Mouse (Mus musculus): ENCODE results near the gene Bbs1. TPM values are rescaled to one million over a fixed set of nuclear protein-coding genes. Genes with fewer than 3 reads are reported as not detected.

Gene Bbs1
- total and polyA plus RNA-seq, 2 experiments: 0.65 to 0.95 TPM

- Histone ChIP-seq H3K9ac (ENCODE audit: low read depth, low read length) (no peak overlapping the region), H3K27ac (replicated peaks; ENCODE audit: insufficient read depth, low read depth, low read length) (no peak overlapping the region), H3K4me1 (ENCODE audit: control insufficient read depth, insufficient read depth, low read length) (no peaks in the 10 kb centered on the region), H3K79me2 (ENCODE audit: control insufficient read depth, insufficient read depth, low read length) (no peaks in the 10 kb centered on the region), H3K4me3 (ENCODE audit: insufficient read depth, low read depth, low read length) (no peak overlapping the region), H3K27me3 (ENCODE audit: control insufficient read depth, insufficient read depth, low read length) (no peaks in the 10 kb centered on the region), H3K36me3 (ENCODE audit: control insufficient read depth, insufficient read depth, low read length) (no peaks in the 10 kb centered on the region)
- no peak for DNase-seq (ENCODE audit: extremely low read depth, low read depth, low spot score)
- TF ChIP-seq CTCF (IDR thresholded peaks at IDR 0.05; ENCODE audit: low read depth, low read length) (no peak), POLR2A (IDR thresholded peaks at IDR 0.05; ENCODE audit: extremely low read depth, insufficient read depth, low read length) (no peak)
- 86% methylated on average over 9 of the region's 9 CpGs for WGBS
Measured at GRCm38 (mm10) chr19:4898972-4899371, 7.5 kb downstream of the Bbs1 start.

GRCm38 (mm10) chr19:4896780-4897520, 9.5 kb downstream of the Bbs1 start:
- Histone ChIP-seq H3K79me2 (ENCODE audit: control insufficient read depth, insufficient read depth, low read length) (no peaks in the 10 kb centered on the region), H3K27me3 (ENCODE audit: control insufficient read depth, insufficient read depth, low read length) (no peaks in the 10 kb centered on the region), H3K9ac (ENCODE audit: low read depth, low read length) (no peak overlapping the region), H3K4me3 (ENCODE audit: insufficient read depth, low read depth, low read length) (no peak overlapping the region), H3K36me3 (ENCODE audit: control insufficient read depth, insufficient read depth, low read length) (no peaks in the 10 kb centered on the region), H3K4me1 (ENCODE audit: control insufficient read depth, insufficient read depth, low read length) (no peaks in the 10 kb centered on the region), H3K27ac (replicated peaks; ENCODE audit: insufficient read depth, low read depth, low read length) (no peak overlapping the region)
- TF ChIP-seq POLR2A (IDR thresholded peaks at IDR 0.05; ENCODE audit: extremely low read depth, insufficient read depth, low read length): no peak
- TF ChIP-seq CTCF (IDR thresholded peaks at IDR 0.05; ENCODE audit: low read depth, low read length): no peak
- 77% methylated on average over 21 of the region's 21 CpGs for WGBS
- DNase-seq (ENCODE audit: extremely low read depth, low read depth, low spot score): no peak

GRCm38 (mm10) chr19:4891798-4892197, 14.6 kb downstream of the Bbs1 start:
- TF ChIP-seq CTCF (IDR thresholded peaks at IDR 0.05; ENCODE audit: low read depth, low read length): no peak
- TF ChIP-seq POLR2A (IDR thresholded peaks at IDR 0.05; ENCODE audit: extremely low read depth, insufficient read depth, low read length): no peak
- Histone ChIP-seq H3K9ac (ENCODE audit: low read depth, low read length) (no peak overlapping the region), H3K27ac (replicated peaks; ENCODE audit: insufficient read depth, low read depth, low read length) (no peak overlapping the region), H3K4me1 (ENCODE audit: control insufficient read depth, insufficient read depth, low read length) (no peaks in the 10 kb centered on the region), H3K36me3 (ENCODE audit: control insufficient read depth, insufficient read depth, low read length) (no peaks in the 10 kb centered on the region), H3K79me2 (ENCODE audit: control insufficient read depth, insufficient read depth, low read length) (no peaks in the 10 kb centered on the region), H3K4me3 (ENCODE audit: insufficient read depth, low read depth, low read length) (no peak overlapping the region), H3K27me3 (ENCODE audit: control insufficient read depth, insufficient read depth, low read length) (no peaks in the 10 kb centered on the region)
- DNase-seq (ENCODE audit: extremely low read depth, low read depth, low spot score): no peak
- WGBS: 77% methylated on average over 3 of the region's 3 CpGs

GRCm38 (mm10) chr19:4889791-4890190, 16.6 kb downstream of the Bbs1 start:
- no peaks in the 10 kb centered on the region for H3K79me2 ChIP-seq (ENCODE audit: control insufficient read depth, insufficient read depth, low read length)
- H3K4me1 ChIP-seq (ENCODE audit: control insufficient read depth, insufficient read depth, low read length): no peaks in the 10 kb centered on the region
- no peak overlapping the region for H3K4me3 ChIP-seq (ENCODE audit: insufficient read depth, low read depth, low read length)
- WGBS: 84% methylated on average over 10 of the region's 10 CpGs
- TF ChIP-seq POLR2A (IDR thresholded peaks at IDR 0.05; ENCODE audit: extremely low read depth, insufficient read depth, low read length) (no peak), CTCF (IDR thresholded peaks at IDR 0.05; ENCODE audit: low read depth, low read length) (no peak)
- no peak overlapping the region for H3K27ac ChIP-seq (replicated peaks; ENCODE audit: insufficient read depth, low read depth, low read length)
- H3K27me3 ChIP-seq (ENCODE audit: control insufficient read depth, insufficient read depth, low read length): no peaks in the 10 kb centered on the region
- DNase-seq (ENCODE audit: extremely low read depth, low read depth, low spot score): no peak
- H3K9ac ChIP-seq (ENCODE audit: low read depth, low read length): no peak overlapping the region
- no peaks in the 10 kb centered on the region for H3K36me3 ChIP-seq (ENCODE audit: control insufficient read depth, insufficient read depth, low read length)

GRCm38 (mm10) chr19:4883961-4884360, 22.5 kb downstream of the Bbs1 start:
- H3K4me1 ChIP-seq (ENCODE audit: control insufficient read depth, insufficient read depth, low read length): peaks cover 1% of the 10 kb centered on the region; the same call in 1 of the 2 replicates
- H3K9ac ChIP-seq (ENCODE audit: low read depth, low read length): no peak overlapping the region
- no peak overlapping the region for H3K27ac ChIP-seq (replicated peaks; ENCODE audit: insufficient read depth, low read depth, low read length)
- no peaks in the 10 kb centered on the region for H3K27me3 ChIP-seq (ENCODE audit: control insufficient read depth, insufficient read depth, low read length)
- 93% methylated on average over 4 of the region's 4 CpGs for WGBS
- TF ChIP-seq CTCF (IDR thresholded peaks at IDR 0.05; ENCODE audit: low read depth, low read length): no peak
- TF ChIP-seq POLR2A (IDR thresholded peaks at IDR 0.05; ENCODE audit: extremely low read depth, insufficient read depth, low read length): no peak
- DNase-seq (ENCODE audit: extremely low read depth, low read depth, low spot score): no peak
- no peaks in the 10 kb centered on the region; the same call in 1 of the 2 replicates for H3K79me2 ChIP-seq (ENCODE audit: control insufficient read depth, insufficient read depth, low read length)
- H3K36me3 ChIP-seq (ENCODE audit: control insufficient read depth, insufficient read depth, low read length): no peaks in the 10 kb centered on the region
- H3K4me3 ChIP-seq (ENCODE audit: insufficient read depth, low read depth, low read length): no peak overlapping the region

GRCm38 (mm10) chr19:4879324-4879703, 27.1 kb downstream of the Bbs1 start:
- peaks cover 6% of the 10 kb centered on the region for H3K4me1 ChIP-seq (ENCODE audit: control insufficient read depth, insufficient read depth, low read length)
- WGBS: 64% methylated on average over 10 of the region's 10 CpGs
- H3K9ac ChIP-seq (ENCODE audit: low read depth, low read length): no peak overlapping the region
- TF ChIP-seq CTCF (IDR thresholded peaks at IDR 0.05; ENCODE audit: low read depth, low read length) (no peak), POLR2A (IDR thresholded peaks at IDR 0.05; ENCODE audit: extremely low read depth, insufficient read depth, low read length) (no peak)
- H3K79me2 ChIP-seq (ENCODE audit: control insufficient read depth, insufficient read depth, low read length): peaks cover 4% of the 10 kb centered on the region
- no peak for DNase-seq (ENCODE audit: extremely low read depth, low read depth, low spot score)
- H3K27ac ChIP-seq (replicated peaks; ENCODE audit: insufficient read depth, low read depth, low read length): no peak overlapping the region
- no peaks in the 10 kb centered on the region for H3K36me3 ChIP-seq (ENCODE audit: control insufficient read depth, insufficient read depth, low read length)
- no peaks in the 10 kb centered on the region for H3K27me3 ChIP-seq (ENCODE audit: control insufficient read depth, insufficient read depth, low read length)
- H3K4me3 ChIP-seq (ENCODE audit: insufficient read depth, low read depth, low read length): no peak overlapping the region
